Mouse (Mus musculus): Measurements from ENCODE around the gene Cpne1.

- TF ChIP-seq CTCF (IDR thresholded peaks at IDR 0.05; ENCODE audit: borderline replicate concordance, extremely low read depth, insufficient read depth, insufficient read length) (no peak), POLR2A (IDR thresholded peaks at IDR 0.05; ENCODE audit: borderline replicate concordance, extremely low read depth, insufficient read depth, insufficient read length, poor library complexity, severe bottlenecking) (no peak)
Observed at GRCm38 (mm10) chr2:156119566-156119965, 7.8 kb upstream of the Cpne1 start.

Data from brain, embryonic 14.5 days (tissue).